20 mouse cellular contexts compared by ENCODE assay signal in genomic region chr11:113490530-113491520, GRCm38 (mm10).
DNase-seq lines count a peak whose midpoint lies in the region; ATAC-seq and TF ChIP-seq lines count a peak whose summit lies in the region.
"Had no signal": no experiment of that assay in that cellular context is flagged by ENCODE, and none has a peak within 500 bp of the region (broad histone marks: within the 10 kb centered on the region; RNA-seq: fewer than 3 reads in every experiment).

No protein-coding gene starts in this region.

- 47% methylated on average over 20 of the region's 20 CpGs for WGBS in lung, postnatal 0 days

- no peak overlapping the region for H3K27ac ChIP-seq in gastrocnemius, adult 2 months
- no peak overlapping the region for H3K27ac ChIP-seq in lung, postnatal 0 days (ENCODE audit: low read length)
- H3K27ac ChIP-seq: forebrain, embryonic 13.5 days had no signal

- no peak overlapping the region for H3K9ac ChIP-seq in lung, postnatal 0 days (replicated peaks; ENCODE audit: low read depth)
- H3K9ac ChIP-seq: forebrain, embryonic 13.5 days had no signal

- no peak; the same call in 1 of the 2 replicates for TF ChIP-seq EP300 in lung, postnatal 0 days (IDR thresholded peaks at IDR 0.05)

- H3K36me3 ChIP-seq in lung, postnatal 0 days (ENCODE audit: insufficient read depth, low read length) = no peaks in the 10 kb centered on the region

- H3K4me2 ChIP-seq in lung, postnatal 0 days (replicated peaks; ENCODE audit: low read depth, low read length) = no peak overlapping the region
- H3K4me2 ChIP-seq: forebrain, embryonic 13.5 days; heart, embryonic 11.5 days had no signal

- no peaks in the 10 kb centered on the region for H3K4me1 ChIP-seq in lung, postnatal 0 days (ENCODE audit: insufficient read depth, low read depth, low read length)
- H3K4me1 ChIP-seq: forebrain, embryonic 13.5 days had no signal

- POLR2A ChIA-PET in Patski (lab: Charles Lee) = interaction anchor here (0.7 to 0.8 kb wide), 2 partner anchors 229 to 289 kb away, joined by 3 to 7 read pairs; no protein-coding TSS in a partner anchor

- TF ChIP-seq CTCF in gastrocnemius, adult 2 months (IDR thresholded peaks at IDR 0.05) = no peak
- TF ChIP-seq CTCF in lung, postnatal 0 days (IDR thresholded peaks at IDR 0.05) = no peak
- no peak for TF ChIP-seq CTCF in Patski (IDR thresholded peaks at IDR 0.05)

- no peaks in the 10 kb centered on the region for H3K27me3 ChIP-seq in lung, postnatal 0 days (replicated peaks; ENCODE audit: insufficient read depth, low read length)
- H3K27me3 ChIP-seq in Patski = no peaks in the 10 kb centered on the region
- H3K27me3 ChIP-seq: forebrain, embryonic 13.5 days had no signal

- CTCF ChIA-PET in Patski (lab: Charles Lee) = interaction anchor here (0.9 to 2.4 kb wide), 6 partner anchors 12 to 194 kb away, joined by 3 to 10 read pairs (median 3); no protein-coding TSS in a partner anchor

- H3K9me3 ChIP-seq in lung, postnatal 0 days (ENCODE audit: low read length) = no peaks in the 10 kb centered on the region
- H3K9me3 ChIP-seq: forebrain, embryonic 13.5 days had no signal

- ATAC-seq in lung, postnatal 0 days = peak; percentile 64
- ATAC-seq in Patski = peak; percentile 38
- ATAC-seq in megakaryocyte progenitor cell, adult 5-6 weeks (replicated peaks; ENCODE audit: poor library complexity) = peak; percentile 17; the same call in 1 of the 2 replicates
- ATAC-seq: forebrain, embryonic 13.5 days; inflammation-experienced regulatory T-cells, adult 6 months had no signal

- DNase-seq in gastrocnemius, adult 2 months = peak; percentile 24
- no peak for DNase-seq in gastrocnemius, postnatal 4 days (ENCODE audit: low spot score in 2 of 2)
- peak; percentile 37 for DNase-seq in lung, postnatal 0 days (ENCODE audit: low spot score)
- no peak for DNase-seq in lung, postnatal 14 days
- DNase-seq in Patski (ENCODE audit: low read depth, low spot score) = peak; percentile 80
- no peak for DNase-seq in cerebellum, postnatal 25 days
- no peak for DNase-seq in right cerebral cortex, postnatal 25 days
- DNase-seq: B cell, adult 2 months; cerebellum, adult 9-10 months; gastrocnemius, postnatal 36 days; heart, postnatal 4 days; kidney, adult 8-10 months; kidney, postnatal 36 days; layer of hippocampus, adult 9-11 months; spleen, adult 18-20 months; thymus, postnatal 25 days had no signal

- H3K4me3 ChIP-seq in gastrocnemius, adult 2 months = no peak overlapping the region
- H3K4me3 ChIP-seq in lung, postnatal 0 days (ENCODE audit: low read depth, low read length) = no peak overlapping the region
- H3K4me3 ChIP-seq: forebrain, embryonic 13.5 days had no signal

- in situ Hi-C loops in Patski (cut with MboI; ENCODE audit: low pct_unique_long_range_greater_than_20kb) = loop anchor here (5.0 to 25.0 kb wide), 4 partner anchors 136 to 479 kb away; no protein-coding TSS in a partner anchor

- intact Hi-C loops in gastrocnemius, adult 2 months (cut with DNase I) = no loop called here

Comparison
In these comparisons a context has a peak if more than half of its experiments do, and no peak if none do; other contexts are left out.
1. DNase-seq: peak in gastrocnemius, adult 2 months (single experiment), lung, postnatal 0 days (single experiment) and Patski (single experiment); none in gastrocnemius, postnatal 4 days (0 of 2), lung, postnatal 14 days (single experiment), cerebellum, postnatal 25 days (0 of 2) and right cerebral cortex, postnatal 25 days (single experiment).
2. Peak in every context shown above with its lines, with median percentiles within 50 percentile points of each other: ATAC-seq.